Mouse (Mus musculus): Measurements from ENCODE around the gene Tmem213. TPM values are rescaled to one million over a fixed set of nuclear protein-coding genes. Genes with fewer than 3 reads are reported as not detected.
A peak's percentile ranks its signal among the peaks of the same experiment; 100 is the strongest.

The Tmem213 gene
- total and polyA plus RNA-seq, 3 experiments = not detected

GRCm38 (mm10) chr6:38152305-38152704 lies 43.2 kb downstream of the Tmem213 start:
- DNase-seq = no peak

- no peak for DNase-seq
Measured at GRCm38 (mm10) chr6:38156204-38156603, 47.1 kb downstream of the Tmem213 start.

GRCm38 (mm10) chr6:38157925-38158324 lies 48.9 kb downstream of the Tmem213 start:
- no peak for DNase-seq

- no peak for DNase-seq
Measured at GRCm38 (mm10) chr6:38159576-38159975, 50.5 kb downstream of the Tmem213 start.

GRCm38 (mm10) chr6:38160102-38160501 lies 51.0 kb downstream of the Tmem213 start:
- DNase-seq = peak; percentile 74

- DNase-seq = no peak
Measured at GRCm38 (mm10) chr6:38160556-38160955, 51.5 kb downstream of the Tmem213 start.

GRCm38 (mm10) chr6:38162825-38163504 lies 53.9 kb downstream of the Tmem213 start:
- DNase-seq = no peak

GRCm38 (mm10) chr6:38164705-38165104 lies 55.6 kb downstream of the Tmem213 start:
- DNase-seq = no peak

- DNase-seq = no peak
Measured at GRCm38 (mm10) chr6:38165385-38165784, 56.3 kb downstream of the Tmem213 start.

Other genes with a start within 250 kb of the Tmem213 start
- 10 to 100 TPM; 31.5 to 33.7 TPM for gene Trim24, start 238.4 kb upstream of the Tmem213 start, total RNA-seq (2021)
- 12.7 and 14.7 TPM in 2 replicates for gene Trim24, start 238.4 kb upstream of the Tmem213 start, polyA plus RNA-seq (2012; rRNA removed)
- 1 to 10 TPM in 1 of 2 experiments, under 1 TPM in 1; 0.90 to 1.0 TPM for gene Svopl, start 62.3 kb upstream of the Tmem213 start, total RNA-seq (2021)
- 0.77 and 1.6 TPM in 2 replicates for gene Svopl, start 62.3 kb upstream of the Tmem213 start, polyA plus RNA-seq (2012; rRNA removed)
- 1 to 10 TPM; 2.0 to 2.4 TPM for gene Atp6v0a4, start 15.3 kb downstream of the Tmem213 start, total RNA-seq (2021)
- 0.12 and 0.32 TPM in 2 replicates for gene Atp6v0a4, start 15.3 kb downstream of the Tmem213 start, polyA plus RNA-seq (2012; rRNA removed)
- gene D630045J12Rik, start 144.8 kb downstream of the Tmem213 start, total RNA-seq (2021) = 1 to 10 TPM; 2.9 to 4.5 TPM
- 3.2 and 4.1 TPM in 2 replicates for gene D630045J12Rik, start 144.8 kb downstream of the Tmem213 start, polyA plus RNA-seq (2012; rRNA removed)
- 1 to 10 TPM; 2.2 to 3.1 TPM for gene Zc3hav1l, start 190.0 kb downstream of the Tmem213 start, total RNA-seq (2021)
- 2.4 and 3.2 TPM in 2 replicates for gene Zc3hav1l, start 190.0 kb downstream of the Tmem213 start, polyA plus RNA-seq (2012; rRNA removed)
- gene Zc3hav1, start 245.3 kb downstream of the Tmem213 start, total RNA-seq (2021) = 10 to 100 TPM; 48.8 to 67.8 TPM
- 26.2 and 32.0 TPM in 2 replicates for gene Zc3hav1, start 245.3 kb downstream of the Tmem213 start, polyA plus RNA-seq (2012; rRNA removed)